Mouse (Mus musculus) lung, embryonic 16.5 days (tissue): ENCODE measurements around the gene Tac4. TPM values are rescaled to one million over a fixed set of nuclear protein-coding genes. Genes with fewer than 3 reads are reported as not detected.

Experiments used
- ATAC-seq: fragments of 200-750 bp; cut with Nextera tagmentation; 2 replicates; pipeline ENCODE4 v1.8.0; 2017; ENCODE audit warnings: low read depth, mild to moderate bottlenecking, moderate library complexity
- H3K27ac ChIP-seq: fragments of 300-500 bp; sonication (generic); 2 replicates; pipeline ENCODE4 v1.5.1; 2014; ENCODE audit warnings: mild to moderate bottlenecking, control low read depth, low read length
- H3K27me3 ChIP-seq: fragments of 300-500 bp; sonication (generic); 2 replicates; pipeline ENCODE4 v1.6.1; 2014; ENCODE audit warnings: low read depth, low read length, mixed read lengths; ENCODE audit not compliant: control insufficient read depth, insufficient read depth
- H3K36me3 ChIP-seq: fragments of 300-500 bp; sonication (generic); 2 replicates; pipeline ENCODE4 v1.6.1; 2014; ENCODE audit warnings: low read length; ENCODE audit not compliant: control insufficient read depth, insufficient read depth
- H3K4me1 ChIP-seq: fragments of 300-500 bp; sonication (generic); replicated peaks from 2 replicates; pipeline ENCODE4 v1.6.1; 2014; ENCODE audit warnings: low read length, mixed read lengths; ENCODE audit not compliant: control insufficient read depth, insufficient read depth
- H3K4me2 ChIP-seq: fragments of 300-500 bp; sonication (generic); 2 replicates; pipeline ENCODE4 v1.6.1; 2014; ENCODE audit warnings: low read depth, low read length, control low read depth
- H3K4me3 ChIP-seq: fragments of 300-500 bp; sonication (generic); 2 replicates; pipeline ENCODE4 v1.5.1; 2014; ENCODE audit warnings: mild to moderate bottlenecking, low read length, control low read depth
- H3K9ac ChIP-seq: fragments of 300-500 bp; sonication (generic); 2 replicates; pipeline ENCODE4 v1.6.1; 2014; ENCODE audit warnings: low read length, control low read depth
- H3K9me3 ChIP-seq: fragments of 300-500 bp; sonication (generic); 2 replicates; pipeline ENCODE4 v1.6.1; 2016; ENCODE audit warnings: low read length; ENCODE audit not compliant: control insufficient read depth
- WGBS: fragments of 180-500 bp; shearing (Covaris S2); extraction: QIAGEN DNeasy Blood & Tissue Kit; methylation state at CpG from one replicate; pipeline ENCODE4 v1.1.7; 2014; 5-methylcytosine and 5-hydroxymethylcytosine counted together
- polyA plus RNA-seq: library from polyadenylated mRNA; unstranded; fragments of >200 nt; fragmentation: Nextera tagmentation; extraction: Ambion mirVana; gene quantifications from 2 replicates; pipeline ENCODE4 v1.2.1, GENCODE M21; 2015

The Tac4 gene
- polyA plus RNA-seq, 1 experiment from 2014 or later = not detected

DNA sequence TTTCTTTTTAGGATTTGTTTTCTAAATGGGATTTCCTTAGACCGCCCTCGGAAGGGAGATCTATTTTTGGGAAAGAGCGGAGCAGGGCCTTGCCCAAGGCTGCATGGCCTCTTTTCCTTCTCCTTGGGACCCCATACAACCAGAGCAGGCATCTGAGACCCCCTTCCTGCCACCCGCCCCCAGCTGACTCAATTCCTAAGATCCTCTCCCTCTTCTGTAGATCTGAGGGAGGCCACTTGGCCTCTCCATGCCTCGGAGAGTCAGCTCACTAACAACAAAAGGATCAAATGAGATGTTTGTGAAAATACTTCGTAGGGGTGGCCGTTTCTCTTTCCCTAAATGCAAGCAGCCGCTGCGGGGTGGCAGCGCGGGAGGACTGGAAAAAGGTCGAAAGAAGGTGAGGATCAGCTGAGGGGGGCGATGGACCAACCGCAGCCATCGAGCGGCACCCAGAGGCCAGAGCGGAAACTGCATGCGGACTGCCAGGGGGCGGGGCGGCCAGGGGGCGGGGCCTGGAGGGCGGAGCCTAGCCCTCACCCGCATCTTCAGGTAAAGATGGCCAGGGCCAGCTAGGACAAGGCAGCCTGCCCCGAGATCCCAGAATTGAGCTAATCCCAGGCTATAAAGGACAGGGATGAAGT, 29.5 kb upstream of the Tac4 start:
- H3K36me3 ChIP-seq = no peaks in the 10 kb centered on the region
- H3K27me3 ChIP-seq = no peaks in the 10 kb centered on the region
- no peak overlapping the region for H3K27ac ChIP-seq
- H3K9ac ChIP-seq = 0 out of 2 replicates have a peak overlapping the region, but pooled peaks have one; percentile 32
- H3K4me3 ChIP-seq = peak overlapping the region; percentile 18; the same call in 1 of the 2 replicates
- peak overlapping the region; percentile 50 for H3K4me2 ChIP-seq
- ATAC-seq = peak; percentile 71
- 15% methylated on average over 19 of the region's 24 CpGs for WGBS
- no peaks in the 10 kb centered on the region for H3K9me3 ChIP-seq
- H3K4me1 ChIP-seq = peaks cover 3% of the 10 kb centered on the region

DNA sequence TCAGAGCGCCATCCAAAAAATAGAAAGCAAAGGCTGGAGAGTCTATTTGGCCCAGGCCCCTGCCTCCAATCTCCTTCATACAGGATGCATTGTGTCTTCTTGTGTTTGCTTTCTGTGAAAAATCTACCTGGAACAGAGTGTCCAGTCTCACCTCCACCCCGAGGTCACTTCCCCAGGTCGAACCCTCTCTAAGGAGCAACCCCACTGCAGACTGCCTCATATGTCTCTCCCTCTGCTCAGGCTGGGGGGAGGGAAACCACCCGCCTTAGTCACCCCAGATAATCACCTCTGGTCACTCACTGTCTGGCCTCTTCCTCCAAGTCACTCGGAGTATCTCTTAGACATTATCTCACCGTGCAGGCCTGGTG, 29.0 kb upstream of the Tac4 start:
- no peak overlapping the region for H3K9ac ChIP-seq
- no peaks in the 10 kb centered on the region for H3K27me3 ChIP-seq
- ATAC-seq = peak; percentile 24; the same call in 1 of the 2 replicates
- no peak overlapping the region for H3K27ac ChIP-seq
- 0 out of 2 replicates have a peak overlapping the region, but pooled peaks have one; percentile 10 for H3K4me3 ChIP-seq
- peaks cover under 1% of the 10 kb centered on the region for H3K4me1 ChIP-seq
- no peaks in the 10 kb centered on the region for H3K9me3 ChIP-seq
- no peaks in the 10 kb centered on the region for H3K36me3 ChIP-seq
- peak overlapping the region; percentile 50 for H3K4me2 ChIP-seq
- 23% methylated on average over 6 of the region's 6 CpGs for WGBS

DNA sequence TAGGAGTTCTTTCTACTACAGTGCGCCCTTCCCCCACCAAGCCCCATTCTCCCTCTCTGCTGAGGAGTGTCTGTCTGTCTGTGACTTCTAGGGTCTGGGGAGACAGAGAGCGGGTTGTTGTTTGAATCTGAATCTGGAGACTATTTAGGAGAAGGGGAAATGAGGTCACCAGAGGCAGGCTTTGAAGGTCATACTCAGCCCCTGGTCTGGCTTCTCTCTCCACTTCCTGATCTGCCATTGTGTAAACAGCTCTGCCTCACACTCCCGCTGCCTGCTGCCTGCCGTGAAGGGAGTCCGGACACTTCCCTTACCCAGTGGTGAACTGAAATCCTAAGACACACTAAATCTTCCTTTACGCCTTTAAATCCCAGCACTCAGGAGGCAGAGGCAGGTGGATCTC, 22.9 kb upstream of the Tac4 start:
- Histone ChIP-seq H3K9ac (no peak overlapping the region), H3K9me3 (no peaks in the 10 kb centered on the region), H3K4me1 (peaks cover 11% of the 10 kb centered on the region; the same call in 1 of the 2 replicates), H3K27ac (0 out of 2 replicates have a peak overlapping the region, but pooled peaks have one; percentile 43), H3K4me2 (no peak overlapping the region), H3K4me3 (no peak overlapping the region), H3K36me3 (no peaks in the 10 kb centered on the region), H3K27me3 (no peaks in the 10 kb centered on the region)
- WGBS = 40% methylated on average over 6 of the region's 6 CpGs
- ATAC-seq = peak; percentile 74; the same call in 1 of the 2 replicates

DNA sequence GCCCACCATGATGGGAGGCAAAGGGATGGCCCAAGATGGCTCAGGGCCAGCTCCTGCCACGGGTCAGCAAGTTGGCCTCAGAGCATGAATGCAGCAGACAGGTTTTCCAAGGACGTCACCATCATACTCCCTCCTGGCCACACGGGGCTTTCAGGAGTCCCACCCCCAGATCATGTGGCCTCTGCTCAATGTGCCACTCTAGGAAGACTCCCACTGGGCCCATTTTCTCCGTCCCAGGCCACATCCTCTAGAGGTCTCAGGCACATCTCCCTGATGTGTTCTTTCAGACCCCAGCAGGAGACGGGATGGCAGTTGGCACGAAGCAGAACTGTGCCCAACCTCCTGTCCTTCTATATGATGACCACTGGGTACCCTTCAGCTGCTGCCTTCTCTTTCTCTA, 18.7 kb upstream of the Tac4 start:
- H3K4me2 ChIP-seq = no peak overlapping the region
- H3K36me3 ChIP-seq = no peaks in the 10 kb centered on the region
- H3K4me3 ChIP-seq = no peak overlapping the region
- H3K27me3 ChIP-seq = no peaks in the 10 kb centered on the region
- peaks cover 8% of the 10 kb centered on the region; the same call in 1 of the 2 replicates for H3K4me1 ChIP-seq
- no peaks in the 10 kb centered on the region for H3K9me3 ChIP-seq
- ATAC-seq = no peak
- H3K9ac ChIP-seq = no peak overlapping the region
- WGBS = 58% methylated on average over 6 of the region's 6 CpGs
- no peak overlapping the region for H3K27ac ChIP-seq

DNA sequence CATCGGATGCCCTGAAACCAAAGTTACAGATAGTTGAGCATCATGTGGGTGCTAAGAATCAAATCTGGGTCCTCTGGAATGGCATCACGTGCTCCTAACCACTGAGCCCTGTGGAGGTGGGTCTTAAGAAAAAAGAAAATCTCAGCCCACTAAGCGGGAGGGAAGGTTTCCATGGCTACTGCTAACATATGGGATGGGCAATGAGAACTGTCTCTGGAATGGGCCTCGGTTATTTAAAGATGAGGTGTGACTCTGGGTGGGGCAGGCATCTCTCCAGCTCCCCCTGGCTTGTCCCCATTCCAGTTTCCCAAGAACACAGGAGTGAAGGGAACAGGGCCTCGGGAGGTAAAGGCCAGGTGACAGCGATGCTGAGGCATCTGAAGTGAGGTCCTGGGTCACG, 15.9 kb upstream of the Tac4 start:
- no peaks in the 10 kb centered on the region for H3K27me3 ChIP-seq
- H3K9ac ChIP-seq = no peak overlapping the region
- no peaks in the 10 kb centered on the region for H3K4me1 ChIP-seq
- no peaks in the 10 kb centered on the region for H3K9me3 ChIP-seq
- no peak for ATAC-seq
- 53% methylated on average over 7 of the region's 7 CpGs for WGBS
- no peak overlapping the region for H3K4me3 ChIP-seq
- no peaks in the 10 kb centered on the region for H3K36me3 ChIP-seq
- no peak overlapping the region for H3K4me2 ChIP-seq
- H3K27ac ChIP-seq = no peak overlapping the region

DNA sequence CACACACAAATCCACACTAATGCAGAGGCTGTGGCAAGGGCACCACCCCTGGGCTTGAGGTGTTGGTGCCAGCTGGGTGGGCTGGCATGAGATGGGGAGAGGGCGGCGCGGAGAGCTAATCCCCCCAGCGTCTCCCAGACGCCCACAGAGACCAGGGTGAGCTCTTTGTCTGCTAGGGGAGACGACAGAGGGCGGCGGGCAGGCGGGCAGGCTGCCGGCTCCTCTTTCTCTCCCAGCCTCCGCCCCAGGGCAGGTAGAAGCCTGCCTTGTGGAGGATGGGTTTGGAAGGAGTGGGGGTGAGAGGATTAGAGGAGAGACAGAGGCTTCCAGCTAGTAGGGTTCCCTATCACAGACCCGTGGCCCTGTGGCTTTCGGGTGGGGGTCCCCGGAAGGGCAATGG, 14.3 kb upstream of the Tac4 start:
- Histone ChIP-seq H3K27me3 (no peaks in the 10 kb centered on the region), H3K36me3 (no peaks in the 10 kb centered on the region), H3K4me2 (no peak overlapping the region), H3K9me3 (no peaks in the 10 kb centered on the region), H3K27ac (no peak overlapping the region), H3K9ac (no peak overlapping the region), H3K4me3 (no peak overlapping the region), H3K4me1 (no peaks in the 10 kb centered on the region)
- 59% methylated on average over 14 of the region's 14 CpGs for WGBS
- no peak for ATAC-seq

DNA sequence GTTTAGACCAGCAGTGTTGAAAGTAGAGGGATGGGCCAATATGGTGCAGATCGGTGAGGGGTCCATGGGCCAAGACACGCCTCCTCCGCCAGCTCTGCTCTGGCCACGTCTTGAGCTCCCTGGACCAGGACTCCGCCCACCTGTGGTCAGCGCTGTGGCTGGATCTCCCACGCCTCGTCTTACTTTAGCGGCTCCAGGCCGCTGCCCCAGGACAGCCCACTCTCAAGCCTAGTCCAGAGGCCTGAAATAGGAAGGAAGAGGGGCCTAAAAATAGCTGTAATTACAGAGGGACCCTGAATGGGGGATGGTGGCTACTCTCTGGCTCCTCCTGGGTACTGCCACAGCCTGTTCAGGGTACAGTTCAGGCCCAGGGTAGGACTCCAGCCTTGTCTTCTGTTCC, 11.2 kb upstream of the Tac4 start:
- WGBS = 41% methylated on average over 10 of the region's 10 CpGs
- Histone ChIP-seq H3K4me1 (no peaks in the 10 kb centered on the region), H3K4me3 (no peak overlapping the region), H3K27ac (no peak overlapping the region), H3K4me2 (no peak overlapping the region), H3K9ac (no peak overlapping the region), H3K9me3 (no peaks in the 10 kb centered on the region), H3K27me3 (no peaks in the 10 kb centered on the region), H3K36me3 (no peaks in the 10 kb centered on the region)
- ATAC-seq = peak; percentile 43

DNA sequence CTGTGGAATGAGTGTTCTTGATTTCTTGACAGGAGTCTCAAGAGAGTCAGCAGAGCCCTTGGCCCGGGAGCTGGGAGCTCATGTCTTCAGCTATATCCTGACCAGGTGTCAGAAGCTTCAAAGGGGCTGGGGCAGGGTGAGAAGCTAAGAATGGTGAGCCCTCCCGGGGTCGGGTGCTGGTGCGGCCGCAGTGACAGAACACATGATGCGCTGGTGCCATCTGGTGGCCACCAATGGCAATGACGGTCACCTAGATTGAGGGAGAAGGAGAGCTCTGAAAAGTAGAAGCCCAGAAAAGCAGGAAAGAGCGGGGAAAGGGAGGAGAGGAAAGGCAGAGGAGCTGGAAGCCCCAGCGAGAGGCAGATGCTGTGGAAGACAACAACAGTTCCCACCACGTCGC, 10.0 kb upstream of the Tac4 start:
- Histone ChIP-seq H3K4me3 (no peak overlapping the region), H3K4me2 (no peak overlapping the region), H3K27me3 (no peaks in the 10 kb centered on the region), H3K4me1 (no peaks in the 10 kb centered on the region), H3K9ac (no peak overlapping the region), H3K27ac (no peak overlapping the region), H3K36me3 (no peaks in the 10 kb centered on the region), H3K9me3 (no peaks in the 10 kb centered on the region)
- ATAC-seq = no peak
- 5% methylated on average over 11 of the region's 11 CpGs for WGBS

DNA sequence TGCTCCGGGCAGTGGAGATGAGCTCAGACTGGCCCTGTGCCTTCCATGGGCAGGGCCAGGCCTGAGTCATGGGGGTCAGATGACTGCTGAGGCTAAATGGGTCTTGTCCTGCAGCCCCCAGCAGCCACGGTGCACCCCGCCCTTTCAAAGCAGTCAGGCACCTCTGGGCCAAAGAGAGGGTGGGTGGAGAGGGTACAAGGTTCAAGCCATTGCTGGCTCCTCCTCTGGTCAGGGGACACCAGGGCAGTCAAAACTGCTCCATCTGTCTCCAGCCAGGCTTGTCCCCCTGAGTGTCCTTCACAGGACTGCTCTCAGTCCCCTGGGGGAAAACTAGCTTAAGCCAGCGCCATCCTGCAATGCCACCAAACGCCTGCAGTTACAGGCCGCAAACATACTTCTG, 9.2 kb upstream of the Tac4 start:
- Histone ChIP-seq H3K4me2 (no peak overlapping the region), H3K27me3 (no peaks in the 10 kb centered on the region), H3K4me3 (no peak overlapping the region), H3K36me3 (no peaks in the 10 kb centered on the region), H3K9ac (no peak overlapping the region), H3K9me3 (no peaks in the 10 kb centered on the region), H3K4me1 (no peaks in the 10 kb centered on the region), H3K27ac (no peak overlapping the region)
- 76% methylated on average over 6 of the region's 6 CpGs for WGBS
- ATAC-seq = no peak
